Mouse (Mus musculus): ENCODE measurements around the gene Gm8108. TPM values are rescaled to one million over a fixed set of nuclear protein-coding genes. Genes with fewer than 3 reads are reported as not detected.
"Not testable (repeated sequence)": the region's sequence is repeated elsewhere in the genome, so short reads cannot be mapped to it uniquely, and the experiment has no call there.

Gene Gm8108
- 1 to 10 TPM; 6.6 to 8.6 TPM for total RNA-seq (2021)
- long read RNA-seq, partial matches to known transcripts = 1 of 9 reads
- long read RNA-seq, other reads (novel, unspliced or antisense) = 8 of 9 reads

- DNase-seq (ENCODE audit: low spot score in 2 of 2) = not testable (repeated sequence)
Measured at GRCm38 (mm10) chr14:4110426-4110825, at the start of gene Gm8108. TSS of gene Gm8108 (plus strand) at chr14:4110526.

- DNase-seq (ENCODE audit: low spot score in 2 of 2) = not testable (repeated sequence)
Measured at GRCm38 (mm10) chr14:4083820-4084219, 26.5 kb upstream of the Gm8108 start, which contains the start of gene Gm3115. TSS of gene Gm3115 (plus strand) at chr14:4084120.

GRCm38 (mm10) chr14:4141646-4142045 is 31.3 kb downstream of the Gm8108 start:
- DNase-seq (ENCODE audit: low spot score in 2 of 2) = not testable (repeated sequence)

- not testable (repeated sequence) for DNase-seq (ENCODE audit: low spot score in 2 of 2)
Measured at GRCm38 (mm10) chr14:4164730-4165129, 54.4 kb downstream of the Gm8108 start, which contains the start of gene Gm3127. TSS of gene Gm3127 (plus strand) at chr14:4165030.

GRCm38 (mm10) chr14:4182030-4182429 is 71.7 kb downstream of the Gm8108 start:
- not testable (repeated sequence) for DNase-seq (ENCODE audit: low spot score in 2 of 2)

Other genes starting within 250 kb of the Gm8108 start
- gene Gm2916, start 226.4 kb upstream of the Gm8108 start, total RNA-seq (2021) = under 1 TPM in 1 of 2 experiments, not detected in 1; 0.18 TPM
- not detected for gene Gm3029, start 178.8 kb upstream of the Gm8108 start, total RNA-seq (2021)
- gene Gm3095, start 147.0 kb upstream of the Gm8108 start, total RNA-seq (2021) = under 1 TPM in 1 of 2 experiments, not detected in 1; 0.36 TPM
- not detected for gene Gm3099, start 112.1 kb upstream of the Gm8108 start, total RNA-seq (2021)
- 1 to 10 TPM; 4.7 to 5.5 TPM for gene Gm5796, start 86.6 kb upstream of the Gm8108 start, total RNA-seq (2021)
- gene Gm3115, start 26.4 kb upstream of the Gm8108 start, total RNA-seq (2021) = under 1 TPM; 0.18 to 0.22 TPM
- not detected for gene Gm3127, start 54.5 kb downstream of the Gm8108 start, total RNA-seq (2021)
- gene Gm2974, start 72.0 kb downstream of the Gm8108 start, total RNA-seq (2021) = 1 to 10 TPM in 1 of 2 experiments, under 1 TPM in 1; 0.25 to 1.8 TPM
- not detected for gene Gm3138, start 139.1 kb downstream of the Gm8108 start, total RNA-seq (2021)
- not detected for gene Gm3149, start 206.8 kb downstream of the Gm8108 start, total RNA-seq (2021)
- 1 to 10 TPM in 1 of 2 experiments, under 1 TPM in 1; 0.76 to 1.3 TPM for gene 2610042L04Rik, start 224.2 kb downstream of the Gm8108 start, total RNA-seq (2021)

All from layer of hippocampus, adult 18-20 months (tissue).